Mouse (Mus musculus) urinary bladder, postnatal 14 days (tissue): ENCODE measurements around the gene Ablim2.

Source experiments
- DNase-seq: peaks from one replicate; pipeline ENCODE4 v3.0.0; 2021; ENCODE audit warnings: low spot score

Gene Ablim2

GRCm38 (mm10) chr5:35916666-35917065, 159.0 kb downstream of the Ablim2 start:
- no peak for DNase-seq

GRCm38 (mm10) chr5:35918387-35918786, 160.7 kb downstream of the Ablim2 start:
- no peak for DNase-seq

- DNase-seq: no peak
These were observed 162.4 kb downstream of the Ablim2 start for GRCm38 (mm10) chr5:35920076-35920475.

- DNase-seq: no peak
These were observed 162.9 kb downstream of the Ablim2 start for GRCm38 (mm10) chr5:35920557-35920956.

GRCm38 (mm10) chr5:35921141-35921540, 163.5 kb downstream of the Ablim2 start:
- no peak for DNase-seq

GRCm38 (mm10) chr5:35921595-35922254, 164.0 kb downstream of the Ablim2 start:
- DNase-seq: peak; percentile 44

- no peak for DNase-seq
These were observed 165.8 kb downstream of the Ablim2 start for GRCm38 (mm10) chr5:35923448-35923847.

- DNase-seq: peak; percentile 32
These were observed 167.5 kb downstream of the Ablim2 start for GRCm38 (mm10) chr5:35925171-35925634.

GRCm38 (mm10) chr5:35926511-35926910, 168.8 kb downstream of the Ablim2 start:
- no peak for DNase-seq

GRCm38 (mm10) chr5:35931296-35931695, 173.6 kb downstream of the Ablim2 start:
- no peak for DNase-seq

GRCm38 (mm10) chr5:35933059-35933458, 175.4 kb downstream of the Ablim2 start:
- DNase-seq: no peak
